In genomic region chr11:108249487-108249886, GRCm38 (mm10) we compare ENCODE assay signal across 16 mouse cellular contexts.
A peak's percentile ranks its signal among the peaks of the same experiment; 100 is the strongest.
DNase-seq lines count a peak whose midpoint lies in the region; ATAC-seq and TF ChIP-seq lines count a peak whose summit lies in the region.
"Had no signal": no experiment of that assay in that cellular context is flagged by ENCODE, and none has a peak within 500 bp of the region (broad histone marks: within the 10 kb centered on the region; RNA-seq: fewer than 3 reads in every experiment).

No protein-coding gene starts in this region.

- WGBS in spleen, adult 2 months = 10% methylated on average over 5 of the region's 5 CpGs
- 65% methylated on average over 5 of the region's 5 CpGs for WGBS in limb, embryonic 10.5 days

- H3K4me3 ChIP-seq in spleen, adult 2 months (ENCODE audit: extremely low read depth, insufficient read depth, insufficient read length) = no peak overlapping the region
- no peak overlapping the region for H3K4me3 ChIP-seq in limb, embryonic 10.5 days
- H3K4me3 ChIP-seq: heart, embryonic 13.5 days; myocyte had no signal

- peak; percentile 53 for ATAC-seq in inflammation-experienced regulatory T-cells, adult 6 months

- H3K27ac ChIP-seq in spleen, adult 2 months (ENCODE audit: insufficient read depth, low read length) = peak overlapping the region; percentile 77
- no peak overlapping the region for H3K27ac ChIP-seq in limb, embryonic 10.5 days

- H3K4me1 ChIP-seq in spleen, adult 2 months (ENCODE audit: control insufficient read depth, insufficient read depth, insufficient read length) = peaks cover 24% of the 10 kb centered on the region
- H3K4me1 ChIP-seq in limb, embryonic 10.5 days = peaks cover 13% of the 10 kb centered on the region

- no peaks in the 10 kb centered on the region for H3K27me3 ChIP-seq in spleen, adult 2 months (ENCODE audit: control insufficient read depth, insufficient read depth, low read length)
- H3K27me3 ChIP-seq in limb, embryonic 10.5 days (ENCODE audit: low read depth, poor library complexity, severe bottlenecking) = no peaks in the 10 kb centered on the region
- H3K27me3 ChIP-seq: heart, embryonic 13.5 days had no signal

- no peaks in the 10 kb centered on the region for H3K36me3 ChIP-seq in spleen, adult 2 months (ENCODE audit: control insufficient read depth, insufficient read depth, low read length)
- no peaks in the 10 kb centered on the region for H3K36me3 ChIP-seq in limb, embryonic 10.5 days
- H3K36me3 ChIP-seq: heart, embryonic 13.5 days had no signal

- DNase-seq in spleen, adult 2 months (ENCODE audit: low read depth in 1 of 2, low spot score in 2 of 2) = no peak
- DNase-seq in spleen, postnatal 10 days (ENCODE audit: low spot score in 2 of 2) = no peak
- DNase-seq in MEL-GATA-1-ER (ENCODE audit: extremely low read depth, low read depth) = peak; percentile 91
- DNase-seq in limb, embryonic 10.5 days (ENCODE audit: low spot score) = no peak
- no peak for DNase-seq in spleen, adult 18-20 months
- no peak for DNase-seq in cerebellum, postnatal 10 days
- DNase-seq: adrenal gland, postnatal 14 days; cerebellum, postnatal 14 days; gastrocnemius, postnatal 10 days; layer of hippocampus, adult 9-11 months; liver; lung, adult 18-20 months; thymus, adult 2 months had no signal

- no peak for TF ChIP-seq POLR2A in spleen, adult 2 months (IDR thresholded peaks at IDR 0.05; ENCODE audit: low read depth, low read length)

- H3K9me3 ChIP-seq in limb, embryonic 10.5 days (replicated peaks) = no peaks in the 10 kb centered on the region
- H3K9me3 ChIP-seq: heart, embryonic 13.5 days had no signal

- no peak for TF ChIP-seq CTCF in spleen, adult 2 months (IDR thresholded peaks at IDR 0.05; ENCODE audit: extremely low read depth, insufficient read depth, insufficient read length, insufficient replicate concordance)
